Mouse (Mus musculus): Measurements from ENCODE around the gene Immp2l.

Immp2l gene

DNA sequence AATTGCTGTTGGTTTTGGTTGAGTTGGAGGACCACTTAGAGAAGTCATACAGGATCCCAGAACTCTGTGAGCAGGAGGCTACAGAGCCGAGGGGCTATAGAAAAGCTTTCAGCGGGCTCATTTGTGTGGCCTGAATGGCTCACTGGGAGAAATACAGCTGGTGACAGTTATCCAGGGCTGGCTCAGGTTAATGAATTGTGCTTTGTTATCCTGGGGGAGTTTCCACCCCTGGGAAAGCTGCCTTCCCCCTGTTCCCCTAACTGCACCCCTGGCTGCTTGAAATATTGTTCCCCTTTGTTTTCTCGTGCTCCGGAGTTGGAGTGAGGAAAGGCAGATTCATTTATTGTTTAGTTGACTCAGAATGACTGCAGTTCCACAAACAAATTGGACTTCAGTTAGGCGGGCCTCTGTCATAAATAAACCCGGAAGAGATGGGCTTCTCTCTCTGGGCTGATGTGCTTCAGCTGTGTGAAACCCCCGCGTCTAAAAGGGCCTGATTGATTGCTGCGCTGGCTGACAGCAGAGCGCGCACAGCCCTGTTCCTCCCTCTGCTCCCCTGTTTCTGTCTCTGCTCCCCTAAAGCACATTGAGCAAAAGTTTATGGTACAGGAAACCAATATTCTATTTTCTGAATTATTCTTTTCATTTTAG lies 291.0 kb downstream of the Immp2l start:
- DNase-seq (ENCODE audit: low read depth, low spot score), result no peak

GRCm38 (mm10) chr12:41315871-41316270 lies 292.0 kb downstream of the Immp2l start:
- no peak for DNase-seq (ENCODE audit: low read depth, low spot score)

GRCm38 (mm10) chr12:41316426-41316825 lies 292.5 kb downstream of the Immp2l start:
- no peak for DNase-seq (ENCODE audit: low read depth, low spot score)

GRCm38 (mm10) chr12:41317431-41317830 lies 293.5 kb downstream of the Immp2l start:
- no peak for DNase-seq (ENCODE audit: low read depth, low spot score)

- DNase-seq (ENCODE audit: low read depth, low spot score), result no peak
Measured at GRCm38 (mm10) chr12:41322018-41322417, 298.1 kb downstream of the Immp2l start.

- no peak for DNase-seq (ENCODE audit: low read depth, low spot score)
Measured at GRCm38 (mm10) chr12:41324418-41324817, 300.5 kb downstream of the Immp2l start.

DNA sequence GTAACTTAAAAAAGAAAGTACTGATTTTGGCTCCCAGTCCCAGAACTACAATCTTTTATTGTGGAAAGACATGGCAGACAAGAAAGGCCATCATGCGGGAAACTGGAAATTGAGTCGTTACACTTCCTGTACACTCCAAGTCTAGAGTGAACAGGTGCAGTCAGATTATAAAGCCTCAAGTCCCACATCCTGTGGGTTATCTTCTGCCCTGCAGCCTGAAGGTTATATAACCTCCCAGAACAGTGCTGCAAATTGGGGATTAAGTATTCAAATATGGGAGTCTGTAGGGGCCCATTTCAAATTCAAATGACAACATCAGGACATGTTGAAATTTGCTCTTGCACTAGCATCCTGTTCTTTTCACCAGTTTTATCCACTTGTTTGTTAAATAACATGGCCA lies 301.9 kb downstream of the Immp2l start:
- DNase-seq (ENCODE audit: low read depth, low spot score), result no peak

DNA sequence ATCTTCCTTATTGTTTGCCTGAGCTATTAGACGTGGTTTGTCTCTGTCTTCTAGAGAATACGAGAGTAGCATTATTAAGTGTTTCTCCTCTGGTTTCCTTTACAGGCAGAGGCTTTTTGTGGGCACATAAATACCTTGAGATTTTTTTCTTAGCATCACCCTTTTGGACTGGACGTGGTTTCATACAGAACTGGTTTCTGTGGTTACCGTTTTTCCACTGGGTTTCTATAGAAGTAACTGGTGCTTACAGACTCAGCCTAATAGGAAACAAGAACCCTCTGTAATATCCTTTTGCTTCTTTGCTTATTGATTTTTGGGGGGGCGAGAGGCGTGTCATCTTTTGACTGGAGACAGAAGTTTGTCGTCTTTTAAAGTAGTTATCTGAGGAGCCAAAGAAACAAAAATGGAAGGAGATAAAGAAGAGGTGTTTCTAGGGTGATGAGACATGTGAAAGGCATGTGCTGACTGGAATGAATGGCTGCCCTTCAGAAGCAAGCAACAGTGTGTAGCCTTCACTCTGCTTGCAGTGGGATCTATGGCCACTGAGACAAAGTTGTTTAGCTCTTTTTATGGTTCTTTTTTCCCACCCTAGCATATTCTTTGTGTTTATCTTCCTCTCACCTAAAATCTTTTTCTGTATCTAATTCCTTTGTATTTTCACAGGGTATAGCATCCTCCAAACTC lies 307.2 kb downstream of the Immp2l start:
- DNase-seq (ENCODE audit: low read depth, low spot score), result no peak

DNA sequence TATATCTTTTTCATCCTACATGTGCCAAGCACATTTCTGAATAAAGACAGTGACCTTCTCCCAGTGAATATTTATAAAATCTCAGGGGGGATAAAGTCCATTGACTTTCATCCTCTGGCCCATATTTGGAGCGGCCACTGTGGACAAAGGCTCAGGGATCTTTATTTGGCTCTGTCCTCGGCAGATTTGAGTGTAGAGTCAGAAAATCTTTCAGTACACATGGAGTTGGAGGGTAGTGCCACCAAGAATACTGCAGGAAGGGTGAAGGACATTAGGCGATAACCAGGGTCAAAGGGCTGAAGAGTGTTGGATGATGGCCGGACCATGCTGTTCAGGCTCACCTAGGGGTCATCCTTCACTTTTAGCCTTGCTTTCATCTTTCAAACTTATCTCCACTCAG lies 321.7 kb downstream of the Immp2l start:
- DNase-seq (ENCODE audit: low read depth, low spot score), result no peak

DNA sequence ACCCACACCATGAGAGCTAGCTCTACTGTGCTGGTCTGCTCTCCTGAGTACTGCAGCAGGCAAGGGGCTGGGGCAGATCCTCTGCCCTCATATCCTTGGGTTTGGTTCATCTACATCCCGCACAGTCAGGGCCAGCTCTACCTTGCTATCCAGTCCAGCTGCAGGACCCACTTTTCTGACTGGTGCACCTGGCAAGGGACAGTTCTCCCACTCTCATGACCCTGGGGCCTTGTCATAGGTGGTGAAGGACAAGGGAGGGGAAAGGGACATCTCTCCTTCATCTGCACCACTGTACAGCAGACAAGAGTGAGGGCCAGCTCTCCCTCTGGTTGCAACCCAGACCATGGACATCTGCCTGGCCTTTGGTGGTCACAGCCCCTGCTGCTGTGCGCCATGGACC lies 323.6 kb downstream of the Immp2l start:
- DNase-seq (ENCODE audit: low read depth, low spot score), result no peak

DNA sequence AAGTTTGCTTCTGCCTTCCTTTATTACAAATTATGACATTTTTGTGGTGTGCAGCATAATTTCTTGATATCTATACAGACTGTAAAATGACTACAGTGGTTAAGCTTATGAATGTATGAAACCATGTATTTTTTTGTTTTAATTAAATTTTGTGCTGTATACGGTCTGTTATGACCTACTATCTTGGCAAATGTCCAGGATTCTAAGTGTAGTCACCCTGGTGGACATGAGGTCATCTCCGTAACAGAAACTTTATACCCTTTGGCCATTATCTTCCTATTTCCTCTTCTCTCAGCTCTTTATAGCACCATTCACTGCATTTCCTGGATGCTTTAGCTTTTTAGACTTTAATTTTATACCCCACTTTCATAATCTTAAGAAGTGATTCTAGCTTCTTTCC lies 325.5 kb downstream of the Immp2l start:
- DNase-seq (ENCODE audit: low read depth, low spot score), result no peak

DNA sequence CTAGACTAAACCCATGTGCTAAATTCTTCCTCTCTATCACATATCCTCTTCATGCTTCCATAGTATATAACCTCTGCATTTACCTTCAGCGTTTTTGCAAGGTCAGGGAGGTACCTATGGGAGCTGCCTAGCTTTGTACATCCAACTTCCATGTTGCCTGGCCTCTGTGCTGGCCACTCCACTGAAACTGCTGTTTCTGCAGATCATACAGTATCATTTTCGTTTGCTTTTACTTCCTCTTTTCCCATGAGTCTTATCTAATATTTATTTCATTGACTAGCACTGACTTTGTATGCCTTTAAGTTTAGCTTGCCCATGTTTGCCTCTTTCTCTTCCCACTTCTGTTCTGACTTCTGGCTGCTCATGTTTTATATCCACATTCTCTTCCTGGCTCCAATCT lies 325.9 kb downstream of the Immp2l start:
- no peak for DNase-seq (ENCODE audit: low read depth, low spot score)

DNA sequence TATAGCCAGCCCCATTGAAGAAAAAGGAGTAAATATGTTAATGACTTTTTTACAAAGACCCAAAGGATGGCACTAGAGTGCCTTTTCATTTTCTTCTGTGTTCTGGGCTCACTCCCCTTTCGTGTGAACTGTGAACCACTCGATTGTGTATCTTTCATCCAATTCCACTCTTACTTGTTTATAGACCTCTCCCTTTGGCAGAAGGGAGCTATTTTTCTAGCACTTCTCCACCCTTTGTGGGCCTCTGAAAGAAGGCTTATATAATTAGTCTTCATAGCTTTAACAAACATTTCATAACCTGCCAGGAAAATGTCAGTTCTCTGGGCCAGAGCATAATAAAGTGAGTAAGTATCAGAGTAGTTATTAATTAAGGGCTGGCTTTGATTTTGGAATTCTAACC lies 327.4 kb downstream of the Immp2l start:
- DNase-seq (ENCODE audit: low read depth, low spot score), result no peak

DNA sequence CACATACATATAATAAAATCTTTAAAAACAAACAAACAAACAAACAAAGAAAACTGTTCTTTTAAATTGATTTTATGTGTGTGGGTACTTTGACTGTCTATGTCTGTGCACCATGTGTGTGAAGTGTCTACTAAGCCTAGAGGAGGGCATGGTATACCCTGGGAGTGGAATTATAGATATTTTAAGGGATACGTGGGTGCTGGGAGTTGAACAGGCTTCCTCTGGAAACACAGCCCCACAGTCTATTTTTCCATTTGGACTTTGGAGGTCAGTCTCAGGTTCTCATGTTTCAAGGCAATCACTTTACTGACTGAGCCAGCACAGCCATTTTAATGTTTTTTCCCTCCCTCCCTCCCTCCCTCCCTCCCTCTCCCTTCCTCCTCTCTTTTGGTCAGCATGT lies 331.0 kb downstream of the Immp2l start:
- no peak for DNase-seq (ENCODE audit: low read depth, low spot score)

DNA sequence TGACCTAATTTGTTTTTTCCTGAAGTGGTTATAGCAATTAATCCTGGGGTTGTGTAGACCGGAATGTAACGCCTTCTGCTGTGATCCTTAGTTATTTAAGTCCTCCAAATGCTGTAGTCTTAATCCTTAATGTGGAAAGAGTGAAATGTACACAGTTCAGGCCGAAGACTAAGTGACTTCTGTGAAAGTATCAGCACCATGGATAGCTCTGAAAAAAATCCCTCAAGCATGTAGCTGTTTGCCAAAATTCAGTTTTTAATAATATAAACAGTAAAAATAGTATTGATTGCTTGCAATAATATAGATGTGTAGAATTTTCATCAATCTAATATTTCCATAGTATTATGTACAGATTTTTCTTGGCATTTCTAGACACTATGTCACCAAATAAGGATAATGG lies 332.1 kb downstream of the Immp2l start:
- DNase-seq (ENCODE audit: low read depth, low spot score), result no peak

DNA sequence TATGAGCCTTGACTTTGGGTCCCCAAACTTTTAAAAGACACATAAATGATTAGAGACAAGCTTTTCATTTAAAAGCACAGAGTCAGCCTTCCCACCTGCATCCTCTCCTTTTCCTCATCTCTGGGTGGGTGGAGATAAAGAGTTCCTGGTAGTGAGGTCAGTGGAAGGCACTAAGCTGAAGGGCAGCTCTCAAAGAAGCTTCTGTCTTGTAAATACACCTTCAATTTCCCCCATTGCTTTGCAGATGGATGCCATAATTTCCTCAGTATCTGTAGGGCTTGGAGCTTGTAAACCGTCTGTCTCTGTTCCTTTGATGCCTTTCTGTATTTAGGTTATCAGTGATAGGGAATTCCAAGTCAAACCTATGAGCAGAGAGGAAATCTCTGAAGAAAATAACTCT lies 362.8 kb downstream of the Immp2l start:
- no peak for DNase-seq (ENCODE audit: low read depth, low spot score)

DNA sequence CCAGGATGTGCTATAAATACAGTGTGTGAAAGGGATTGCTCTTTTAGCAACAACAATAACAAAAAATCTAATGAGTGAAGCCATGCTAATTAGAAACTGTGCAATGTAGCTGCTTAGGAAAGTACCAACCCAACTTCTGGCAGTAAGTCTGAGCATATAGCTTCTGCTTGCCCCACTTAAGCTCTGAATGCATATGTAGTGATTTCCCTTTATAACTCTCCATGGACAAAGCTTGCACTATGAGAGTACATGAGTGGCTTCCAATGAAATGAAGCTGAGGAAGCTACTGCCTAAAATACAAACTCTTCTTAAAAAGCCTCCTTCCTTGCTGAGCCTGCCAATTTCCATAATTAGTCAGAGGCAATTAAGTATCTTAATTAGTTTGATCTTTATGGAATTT lies 370.3 kb downstream of the Immp2l start:
- no peak for DNase-seq (ENCODE audit: low read depth, low spot score)

DNA sequence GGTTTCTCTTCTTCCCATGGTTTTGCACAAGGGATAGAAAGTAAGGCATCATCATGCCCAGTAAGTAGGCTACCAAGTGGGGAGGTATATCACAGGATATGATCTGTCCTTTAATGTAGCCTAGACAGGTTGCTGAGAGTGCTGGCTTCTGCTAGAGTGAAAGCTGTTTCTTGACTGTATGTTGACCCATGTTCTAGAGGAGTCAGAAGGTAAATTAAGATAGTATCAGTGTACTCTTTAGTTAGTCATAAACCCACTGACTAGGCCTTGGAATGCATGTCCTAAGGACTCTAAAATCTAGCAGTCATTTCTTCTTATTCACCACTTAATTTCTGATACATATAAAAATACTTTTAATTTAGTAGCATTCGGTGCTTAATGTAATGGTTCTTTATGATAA lies 377.2 kb downstream of the Immp2l start:
- no peak for DNase-seq (ENCODE audit: low read depth, low spot score)

DNA sequence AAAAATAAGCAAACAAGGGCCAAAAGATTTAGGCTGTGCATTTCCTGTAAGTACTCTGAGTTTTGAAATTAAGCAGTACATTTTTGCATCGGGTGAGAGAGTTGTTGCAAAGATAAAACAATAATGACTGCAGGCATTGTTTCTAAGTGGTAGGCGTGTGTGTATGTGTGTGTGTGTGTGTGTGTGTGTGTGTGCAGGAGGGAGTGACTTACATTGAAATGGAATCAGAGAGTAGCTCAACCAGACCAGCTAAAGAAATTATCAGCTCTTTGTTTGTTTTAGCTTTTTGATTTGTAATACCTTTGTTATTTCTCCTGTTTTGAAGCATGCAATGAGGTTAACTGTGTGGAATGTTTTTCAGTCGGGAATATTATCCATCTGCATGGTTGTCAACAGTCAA lies 378.0 kb downstream of the Immp2l start:
- no peak for DNase-seq (ENCODE audit: low read depth, low spot score)

DNA sequence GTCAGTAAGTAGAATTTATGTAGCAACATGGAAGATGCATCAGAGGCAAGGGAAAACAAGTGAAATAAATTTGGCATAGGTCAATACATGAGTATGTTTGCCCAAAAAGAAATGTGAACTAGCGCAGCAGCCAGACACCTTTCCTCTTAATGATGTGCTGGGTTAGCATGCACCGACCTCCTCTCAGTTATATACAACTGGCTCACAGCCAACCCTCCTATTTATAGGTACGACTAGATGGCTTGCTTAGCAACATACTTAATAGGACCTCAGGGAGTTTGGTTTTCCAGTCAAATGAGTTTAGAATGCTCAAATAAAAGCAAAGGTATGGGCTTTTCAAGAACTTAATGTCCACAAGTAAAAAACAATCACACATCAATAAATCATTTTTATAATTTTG lies 385.5 kb downstream of the Immp2l start:
- no peak for DNase-seq (ENCODE audit: low read depth, low spot score)

- no peak for DNase-seq (ENCODE audit: low read depth, low spot score)
Measured at GRCm38 (mm10) chr12:41416635-41417034, 392.7 kb downstream of the Immp2l start.

DNA sequence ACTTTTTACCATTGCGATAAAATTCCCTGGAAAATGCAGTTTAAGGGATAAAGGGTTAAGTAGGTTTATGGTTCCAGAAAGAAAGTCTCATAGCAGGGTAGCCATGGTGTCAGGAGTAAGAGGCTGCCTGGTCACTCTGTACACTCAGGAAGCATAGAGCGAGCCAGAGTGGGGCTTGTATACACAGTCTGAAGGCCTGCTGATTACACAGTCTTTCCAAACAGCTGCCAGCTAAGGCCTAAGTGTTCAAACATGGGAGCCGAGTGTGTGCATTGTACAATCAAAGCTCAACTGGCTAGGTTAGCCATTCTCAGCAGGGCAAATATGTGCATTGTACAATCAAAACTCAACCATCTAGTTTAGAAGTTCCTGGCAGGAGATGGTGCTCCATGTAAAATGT lies 393.2 kb downstream of the Immp2l start:
- no peak for DNase-seq (ENCODE audit: low read depth, low spot score)

- DNase-seq (ENCODE audit: low read depth, low spot score), result no peak
Measured at GRCm38 (mm10) chr12:41417961-41418360, 394.1 kb downstream of the Immp2l start.

All from retina, postnatal 7 days (tissue).